Mouse (Mus musculus): ENCODE measurements at regions not wholly inside any gene's neighbourhood (a gene's known extent, or its start where the extent isn't known, plus 50 kb on each side); places are given as distances from the start of the nearest gene placed in this dataset.

DNA sequence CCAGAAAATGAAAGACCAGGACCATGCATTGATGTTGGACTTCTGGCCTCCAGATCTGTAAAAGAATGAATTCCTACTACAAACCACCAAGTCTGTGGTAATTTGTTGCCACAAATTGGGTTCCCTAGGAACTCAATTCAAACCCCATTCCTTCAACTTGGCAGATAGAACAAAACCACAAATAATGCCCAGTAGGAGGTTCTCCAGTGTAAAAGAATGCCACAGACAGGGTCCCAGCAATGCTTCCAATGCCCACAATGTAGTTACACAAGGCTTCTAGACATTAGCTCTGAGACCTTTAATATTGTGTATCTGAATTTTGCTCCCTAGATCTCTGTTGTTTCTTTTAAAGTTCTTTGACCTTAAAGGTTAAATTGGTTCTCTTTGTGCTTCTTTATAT is 278.2 kb upstream of the Pitx2 start:
- TF ChIP-seq CTCF (IDR thresholded peaks at IDR 0.05) (no peak), EP300 (IDR thresholded peaks at IDR 0.05) (no peak)

Data from lung, postnatal 0 days (tissue).